Mouse (Mus musculus) telencephalon, adult 2 months (tissue): ENCODE measurements at regions not wholly inside any gene's neighbourhood (a gene's known extent, or its start where the extent isn't known, plus 50 kb on each side); places are given as distances from the start of the nearest gene placed in this dataset.
A peak's percentile ranks its signal among the peaks of the same experiment; 100 is the strongest.
"Not testable (repeated sequence)": the region's sequence is repeated elsewhere in the genome, so short reads cannot be mapped to it uniquely, and the experiment has no call there.

Experiments used
- DNase-seq: peaks from one replicate; pipeline ENCODE4 v3.0.0-alpha.2; 2011; ENCODE audit warnings: low read depth, low spot score

DNA sequence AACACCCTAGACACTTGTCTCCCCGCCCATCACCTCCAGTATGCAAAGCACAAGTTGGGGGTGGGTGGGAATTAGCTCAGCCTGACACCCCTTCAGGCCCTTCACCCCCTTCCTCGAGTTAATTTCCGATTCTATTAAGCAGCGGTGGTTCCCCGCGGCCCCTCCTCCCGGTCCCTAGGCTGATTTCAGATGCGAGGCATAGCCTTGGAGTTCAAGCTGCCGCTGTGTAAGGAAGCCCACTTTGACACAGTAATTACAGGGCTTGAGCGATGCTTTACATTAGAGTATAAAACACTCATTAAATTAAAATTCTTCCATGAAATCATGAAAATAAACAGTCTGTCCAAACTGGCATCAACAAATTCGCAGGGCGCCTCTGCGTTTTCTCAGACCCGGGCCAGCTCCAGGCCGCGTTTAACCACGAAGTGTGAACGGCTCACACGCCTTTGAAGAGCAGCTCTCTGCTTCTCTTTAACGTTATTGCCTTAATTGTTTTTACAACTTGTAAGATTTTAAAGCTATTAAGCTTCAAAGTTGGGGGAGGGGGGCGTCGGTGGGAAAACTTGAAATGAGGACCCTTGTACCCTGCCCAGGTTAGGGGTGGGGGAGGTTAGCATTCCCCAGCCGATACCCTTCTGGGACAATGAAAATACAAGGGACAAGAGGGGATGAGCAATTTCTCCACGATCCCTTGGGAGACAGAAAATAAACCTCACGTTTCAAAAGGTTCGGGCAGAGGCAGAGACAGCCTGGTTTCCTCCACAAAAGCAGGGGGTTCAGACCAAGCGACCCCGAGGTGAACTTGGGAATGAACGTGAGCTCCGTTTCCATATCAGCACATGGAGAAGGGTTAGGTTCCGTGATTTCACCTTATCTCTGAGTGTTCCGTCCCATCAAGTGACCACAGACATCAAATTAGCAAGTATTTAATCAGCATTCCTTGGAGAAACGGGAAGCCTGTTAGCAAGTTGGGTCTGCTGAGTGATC is 114.4 kb downstream of the Dicer1 start:
- DNase-seq, result no peak

DNA sequence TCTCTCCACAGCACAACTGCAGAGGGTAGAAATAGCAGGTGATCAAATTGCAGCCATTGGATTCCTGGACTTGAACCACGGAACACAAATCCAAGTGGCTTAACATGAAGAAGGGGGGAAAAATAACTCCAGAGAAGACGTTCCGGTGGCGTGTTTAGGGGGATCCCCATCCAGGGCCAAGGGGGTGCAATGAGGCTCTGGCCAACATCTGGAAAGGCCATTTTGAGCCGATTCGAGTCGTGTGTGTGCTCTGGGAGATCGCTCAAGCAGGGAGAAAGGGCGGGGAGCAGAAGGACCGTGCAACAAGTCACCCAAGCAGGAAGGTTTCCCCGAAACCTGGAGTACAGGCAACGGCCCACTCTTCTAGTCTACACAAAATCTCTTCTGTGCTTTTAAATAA is 115.3 kb downstream of the Dicer1 start:
- no peak for DNase-seq

DNA sequence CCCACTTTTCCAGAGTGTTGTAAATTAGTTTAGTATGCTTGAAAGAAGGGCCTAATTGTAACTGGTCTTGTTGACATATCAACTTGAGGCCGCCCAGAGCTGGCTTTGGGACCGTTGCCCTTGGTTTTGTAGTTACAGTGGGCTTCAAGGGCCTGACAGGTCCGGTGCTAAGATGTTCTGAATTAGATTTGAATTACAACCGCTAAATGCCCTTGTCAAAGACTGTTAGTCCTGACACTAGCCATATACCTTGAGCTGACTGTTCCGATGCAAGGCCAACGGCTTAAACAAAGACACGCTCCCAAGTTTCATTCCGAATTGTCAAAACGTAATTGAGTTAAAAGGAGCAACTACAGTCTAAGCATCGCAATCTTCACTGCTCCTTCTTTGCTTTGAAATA is 116.9 kb downstream of the Dicer1 start:
- DNase-seq, result no peak

DNA sequence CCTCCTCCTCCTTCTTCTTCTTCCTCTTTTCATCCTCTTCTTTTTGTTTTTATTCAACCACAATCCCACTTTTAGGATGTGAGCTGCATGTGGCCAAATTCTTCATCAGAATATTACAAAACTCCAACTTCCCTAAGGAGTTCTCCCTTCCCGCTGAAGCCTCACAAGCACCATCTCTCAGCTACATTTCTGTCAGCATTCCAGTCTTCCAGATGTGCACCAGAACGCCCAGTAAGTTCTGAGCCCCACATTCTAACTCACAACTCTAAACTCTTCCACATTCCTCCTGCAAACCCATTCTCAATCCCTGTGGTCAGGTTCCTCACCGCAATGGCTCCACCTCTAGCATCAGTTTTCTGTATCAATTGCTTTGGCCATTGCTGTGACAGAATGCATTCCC is 121.2 kb downstream of the Dicer1 start:
- DNase-seq, result no peak

DNA sequence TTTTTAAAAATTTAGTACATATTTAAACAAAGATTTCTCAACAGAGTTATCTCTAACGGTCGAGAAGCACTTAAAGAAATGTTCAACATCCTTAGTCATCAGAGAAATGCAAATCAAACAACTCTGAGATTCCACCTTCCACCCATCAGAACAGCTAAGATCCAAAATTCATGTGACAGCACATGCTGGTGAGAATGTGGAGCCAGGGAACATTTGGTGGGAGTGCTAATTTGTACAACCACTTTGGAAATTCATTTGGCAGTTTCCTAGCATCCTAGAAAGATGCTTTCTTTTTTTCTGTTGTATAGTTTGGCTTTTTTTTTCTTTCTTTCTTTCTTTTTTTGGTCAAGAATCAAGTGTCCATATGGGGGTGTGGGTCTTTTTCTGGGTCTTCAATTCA is 122.3 kb downstream of the Dicer1 start:
- peak; percentile 51 for DNase-seq

DNA sequence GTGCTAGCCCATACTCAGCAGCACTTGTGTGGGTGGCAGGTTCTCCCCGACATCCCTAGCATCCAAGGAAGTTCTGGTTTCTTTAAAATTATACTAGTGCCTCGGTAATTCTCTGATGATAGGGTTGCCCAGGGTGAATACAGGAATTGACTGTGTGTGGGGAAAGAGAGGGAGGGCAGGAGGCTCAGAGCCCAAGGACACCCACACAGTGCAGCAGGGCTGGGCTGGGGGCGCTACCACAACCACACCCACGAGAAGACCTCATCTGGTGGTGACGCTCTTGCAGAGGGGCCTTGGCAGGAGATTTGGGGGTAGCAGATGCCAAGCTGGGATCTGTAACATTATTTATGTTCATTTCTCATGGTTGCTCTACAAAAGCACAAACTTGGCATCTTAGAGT is 125.7 kb downstream of the Dicer1 start:
- no peak for DNase-seq

DNA sequence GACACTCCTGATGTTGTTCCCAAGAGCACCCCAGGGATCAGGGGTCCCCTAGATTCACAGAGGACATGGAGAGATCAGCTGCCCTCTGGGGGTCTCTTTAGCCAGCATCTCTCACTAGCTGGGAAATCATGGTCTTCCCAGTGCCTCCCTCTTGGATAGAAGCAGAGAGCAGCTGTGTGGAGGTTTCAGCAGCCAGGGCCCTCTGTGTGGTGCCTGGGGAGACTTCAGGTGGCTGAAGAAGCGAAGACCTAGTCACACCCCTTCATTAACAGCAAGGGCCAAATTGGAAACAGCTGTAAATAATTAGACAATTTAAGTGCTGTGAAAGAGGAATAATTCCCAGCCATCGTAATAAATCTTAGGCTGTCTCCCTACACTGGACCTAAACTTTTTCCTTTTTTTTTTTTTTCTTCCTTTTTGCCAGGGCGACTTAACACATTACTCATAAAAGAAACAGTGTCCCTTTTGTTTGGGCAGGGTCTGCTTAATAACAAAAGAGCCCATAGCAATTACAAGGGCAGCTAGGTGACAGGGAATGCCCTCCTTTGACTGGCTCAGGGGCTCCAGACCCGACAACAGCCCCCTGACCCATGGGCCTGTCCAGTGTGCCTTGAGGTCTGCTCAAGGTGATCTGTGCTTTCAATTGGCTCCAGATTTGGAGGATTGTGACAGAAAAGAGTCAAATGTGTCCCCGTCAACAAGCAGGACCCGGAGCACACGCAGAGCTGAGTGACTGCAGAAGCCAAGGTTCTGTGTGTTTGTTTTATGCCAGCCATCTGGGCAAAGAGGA is 127.7 kb downstream of the Dicer1 start:
- no peak for DNase-seq

DNA sequence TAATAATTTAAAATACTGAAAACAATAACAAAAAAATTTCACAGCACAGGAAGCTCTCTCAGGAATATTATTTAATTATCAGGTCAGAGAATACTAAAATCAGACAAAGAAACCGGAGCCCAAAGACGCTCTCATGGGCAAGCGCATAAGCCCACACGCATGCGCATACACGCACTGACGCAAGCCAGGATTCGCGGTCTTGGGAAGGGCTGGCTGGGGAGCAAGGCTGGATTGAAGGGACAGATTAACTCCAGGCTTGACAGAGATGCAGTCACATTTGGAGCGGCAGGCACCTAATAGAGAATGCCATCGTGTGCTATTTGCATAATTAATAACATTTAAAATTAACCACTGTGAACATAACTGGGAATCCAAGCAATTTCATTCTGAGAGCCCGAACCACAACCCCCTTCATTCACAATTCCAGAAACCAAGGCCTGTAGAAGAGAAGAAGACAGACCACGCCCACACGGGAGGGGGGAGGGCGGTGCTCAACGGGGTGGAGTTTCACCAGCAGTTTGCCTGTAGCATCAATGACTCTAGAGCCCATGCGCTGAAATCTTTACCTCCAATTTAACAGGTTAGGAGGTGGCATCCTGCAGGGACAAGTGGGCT is 134.5 kb downstream of the Dicer1 start:
- DNase-seq, result peak; percentile 78

DNA sequence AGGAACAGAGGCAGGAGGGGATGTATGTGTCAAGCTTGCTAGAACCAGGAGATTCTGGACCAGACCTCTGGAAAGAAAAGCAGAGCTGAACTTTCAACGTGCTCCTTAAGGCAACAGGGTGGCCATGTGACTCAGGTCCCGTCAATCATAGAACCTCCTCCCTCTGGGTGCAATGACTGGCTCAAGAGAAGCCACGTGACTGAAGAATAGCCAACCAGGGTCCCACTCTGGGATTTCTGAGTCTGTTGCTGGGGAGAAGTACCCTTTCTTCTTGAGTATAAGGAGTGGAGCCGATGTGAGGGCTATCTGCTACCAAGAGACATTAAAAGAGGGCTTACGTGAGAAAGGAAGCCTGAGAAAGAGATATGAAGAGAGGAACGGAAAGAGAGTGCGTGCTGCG is 137.5 kb downstream of the Dicer1 start:
- no peak for DNase-seq

DNA sequence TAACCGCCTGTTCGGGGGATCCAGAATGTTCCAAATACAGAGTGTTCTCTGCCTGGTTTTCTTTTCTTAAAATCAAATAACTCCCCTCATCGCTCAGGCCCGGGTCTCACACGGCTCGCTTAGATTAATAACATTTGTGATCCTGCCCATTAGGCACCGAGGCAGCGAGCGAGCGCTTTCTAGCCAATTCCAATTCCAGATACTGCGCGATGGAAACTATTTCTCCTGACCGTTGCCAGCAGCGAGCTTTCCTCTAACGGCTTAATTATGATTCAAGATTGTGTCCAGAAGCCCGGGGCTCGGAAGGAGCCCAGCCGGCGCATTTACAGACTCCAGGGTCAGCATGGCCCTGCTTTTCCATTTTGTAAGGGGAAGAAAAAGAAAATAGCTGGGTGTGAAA is 136.6 kb upstream of the Gsc start:
- DNase-seq, result no peak

DNA sequence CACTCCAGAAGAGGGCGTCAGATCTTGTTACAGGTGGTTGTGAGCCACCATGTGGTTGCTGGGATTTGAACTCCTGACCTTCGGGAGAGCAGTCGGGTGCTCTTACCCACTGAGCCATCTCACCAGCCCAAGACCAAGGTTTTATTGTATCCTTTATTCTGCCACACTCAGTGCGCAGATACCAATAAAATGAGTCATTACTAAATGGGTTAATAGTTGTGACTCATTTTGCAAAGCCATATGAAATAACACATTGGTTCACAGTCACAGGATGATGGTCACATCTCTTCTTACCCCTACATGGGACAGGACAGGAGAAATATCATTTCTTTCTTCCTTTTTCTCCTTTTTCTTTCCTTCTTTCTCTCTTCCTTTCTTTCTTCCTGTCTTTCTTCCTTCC is 135.8 kb upstream of the Gsc start:
- DNase-seq, result not testable (repeated sequence)

DNA sequence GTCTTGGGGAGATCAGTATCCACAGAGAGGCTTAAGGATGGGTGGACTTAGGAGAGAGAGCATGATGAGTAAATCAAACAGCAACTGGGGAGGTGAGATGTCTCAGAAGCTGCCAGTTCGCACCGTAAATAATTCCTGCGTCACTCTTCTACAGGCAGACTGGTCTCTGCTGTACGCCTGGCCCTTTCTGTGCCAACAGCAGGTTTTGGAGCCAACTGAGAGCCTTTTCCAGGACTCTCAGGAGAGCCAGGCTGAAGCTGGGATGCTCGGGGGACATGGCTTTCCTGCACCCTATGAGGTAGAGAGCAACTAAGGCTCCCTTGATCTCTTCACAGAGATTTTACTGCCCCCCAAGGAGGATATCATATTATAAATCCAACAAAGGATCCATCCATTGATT is 134.3 kb upstream of the Gsc start:
- DNase-seq, result no peak

DNA sequence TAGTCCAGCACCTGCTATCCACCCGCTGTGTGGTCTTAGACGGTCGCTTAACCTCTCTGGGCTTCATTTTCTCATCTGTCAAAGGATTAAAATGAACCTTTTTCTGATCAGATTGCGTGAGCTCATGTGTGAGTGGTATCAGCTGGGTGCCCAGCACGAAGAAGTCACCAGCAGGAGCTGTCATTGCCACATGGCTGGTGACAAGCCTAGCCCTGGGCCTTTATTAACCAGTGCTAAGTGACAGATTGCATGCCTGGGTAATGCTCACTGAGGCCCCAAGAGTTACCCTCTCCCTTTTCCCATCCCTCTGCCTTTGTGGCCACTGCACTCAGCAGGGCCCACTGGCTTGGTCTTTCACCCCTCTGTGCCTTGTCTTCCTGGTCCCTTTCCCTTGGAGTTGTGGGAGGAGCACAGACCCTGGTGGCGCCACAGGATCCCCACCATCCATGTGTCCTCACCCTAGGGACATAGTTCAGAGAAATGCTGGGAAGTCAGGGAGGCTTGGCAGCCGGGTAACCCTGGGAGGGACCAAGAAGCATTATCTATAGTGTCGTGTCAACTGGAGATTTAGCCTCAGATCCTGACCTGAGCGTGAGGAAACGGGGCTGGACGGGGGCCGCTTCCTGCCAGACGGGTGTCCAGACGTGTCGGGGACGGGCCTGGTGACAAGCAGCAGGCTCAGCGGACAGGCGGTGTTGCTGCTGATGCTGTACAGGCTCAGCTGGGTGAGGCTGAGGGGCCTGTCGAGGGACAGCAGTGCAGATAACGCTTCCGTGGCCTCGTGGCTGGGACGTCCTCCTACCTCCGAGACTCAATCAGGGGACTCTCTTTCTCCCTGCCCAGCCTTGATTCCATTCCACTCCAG is 132.6 kb upstream of the Gsc start:
- no peak for DNase-seq

DNA sequence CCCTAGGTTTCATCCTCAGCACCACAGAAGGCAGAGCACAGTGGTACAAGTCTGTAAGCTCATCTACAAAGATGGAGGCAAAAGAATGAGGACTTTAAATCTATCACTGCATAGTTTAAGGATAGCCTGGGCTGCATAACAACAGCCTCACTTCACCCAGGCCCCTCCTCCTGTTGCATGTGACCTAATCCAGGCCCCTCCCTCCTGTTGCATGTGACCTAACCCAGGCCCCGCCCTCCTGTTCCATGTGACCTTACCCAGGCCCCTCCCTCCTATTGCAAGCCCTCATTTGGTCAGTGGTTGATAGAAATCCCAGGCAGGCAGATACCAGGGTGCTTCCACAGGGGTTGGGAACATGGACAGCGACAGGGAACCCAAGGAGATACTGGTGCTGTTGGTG is 124.9 kb upstream of the Gsc start:
- DNase-seq, result no peak

DNA sequence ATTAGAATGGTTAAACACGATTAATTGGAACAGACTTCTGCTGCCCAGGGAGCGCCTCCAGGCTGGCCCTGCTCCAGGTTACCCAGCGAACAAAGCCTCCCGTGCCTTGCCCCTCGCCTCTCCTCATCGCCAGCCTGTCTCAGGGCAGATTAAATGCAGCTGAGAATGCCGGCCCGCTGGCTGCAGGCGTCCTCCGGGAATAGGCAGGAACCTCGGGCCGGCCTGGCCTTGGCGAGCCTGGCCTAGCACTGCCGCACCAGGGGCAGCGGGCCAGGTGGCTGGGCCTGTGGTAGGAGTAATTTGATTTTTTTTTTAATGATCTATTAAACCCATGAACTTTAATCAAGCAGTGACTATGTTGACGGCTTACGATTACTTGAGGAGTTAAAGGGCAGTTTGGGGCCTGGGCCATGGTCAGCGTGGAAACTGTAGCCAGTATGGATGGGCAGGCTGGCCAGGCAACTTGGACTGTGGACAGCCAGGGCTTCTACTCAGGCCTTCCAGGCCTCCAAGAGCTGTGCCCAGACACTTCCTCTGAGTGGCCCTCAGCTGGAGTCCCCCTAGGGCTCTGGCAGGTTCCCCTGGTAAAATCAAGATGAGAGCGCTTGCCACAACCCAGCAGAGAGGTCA is 120.5 kb upstream of the Gsc start:
- DNase-seq, result no peak

DNA sequence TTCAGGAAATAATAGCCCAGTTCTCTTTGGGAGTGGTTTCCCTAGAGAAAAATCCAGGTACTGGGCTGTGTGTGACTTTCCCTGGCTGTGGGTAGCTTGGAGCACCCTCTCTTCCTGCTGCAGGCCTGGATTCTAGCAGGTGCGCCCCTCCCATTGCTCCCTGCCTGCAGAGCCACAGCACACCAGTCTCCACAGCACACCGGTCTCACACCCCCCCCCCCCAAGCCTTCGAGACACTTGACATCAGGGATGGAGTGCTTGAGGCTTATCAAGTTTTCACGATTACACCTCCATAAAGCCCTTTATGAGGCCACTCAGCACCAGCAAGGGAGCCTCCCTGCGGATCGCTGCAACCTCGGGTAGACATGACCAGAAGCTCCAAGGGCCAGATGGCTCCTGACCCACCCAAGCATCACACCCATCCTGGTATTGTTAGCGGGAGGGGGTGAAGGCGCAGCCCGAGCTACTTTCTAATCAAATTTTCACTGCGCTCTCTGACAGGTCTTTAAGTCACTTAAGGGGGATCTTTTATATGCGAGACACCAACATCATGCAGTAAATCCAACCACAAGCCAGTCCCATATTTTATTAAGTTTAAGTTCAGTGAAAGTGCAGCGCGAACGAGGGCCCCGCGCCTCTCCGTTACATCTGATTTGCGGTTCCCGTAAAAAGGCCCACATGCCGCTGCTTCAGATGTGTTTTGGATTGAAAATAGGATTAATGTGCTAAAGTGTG is 119.8 kb upstream of the Gsc start:
- no peak for DNase-seq

DNA sequence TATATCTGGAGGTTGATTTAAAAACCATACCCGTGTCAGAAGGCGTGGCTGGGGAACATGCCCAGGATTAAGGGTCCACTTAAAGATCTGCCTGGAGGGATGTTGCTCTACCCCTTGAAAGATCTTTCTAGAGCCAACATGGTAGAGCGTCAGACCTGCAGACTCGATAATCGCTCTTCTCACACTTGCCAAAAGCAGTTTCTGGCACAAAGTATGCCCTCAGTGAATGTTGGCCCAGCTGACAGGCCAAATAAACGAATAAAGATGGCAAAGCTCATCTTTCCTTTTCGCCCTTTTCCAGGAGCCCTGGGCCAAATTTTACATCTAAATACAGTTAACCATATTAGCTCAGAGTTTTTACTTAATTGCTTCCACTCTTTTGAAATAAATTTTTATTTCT is 118.4 kb upstream of the Gsc start:
- DNase-seq, result no peak

DNA sequence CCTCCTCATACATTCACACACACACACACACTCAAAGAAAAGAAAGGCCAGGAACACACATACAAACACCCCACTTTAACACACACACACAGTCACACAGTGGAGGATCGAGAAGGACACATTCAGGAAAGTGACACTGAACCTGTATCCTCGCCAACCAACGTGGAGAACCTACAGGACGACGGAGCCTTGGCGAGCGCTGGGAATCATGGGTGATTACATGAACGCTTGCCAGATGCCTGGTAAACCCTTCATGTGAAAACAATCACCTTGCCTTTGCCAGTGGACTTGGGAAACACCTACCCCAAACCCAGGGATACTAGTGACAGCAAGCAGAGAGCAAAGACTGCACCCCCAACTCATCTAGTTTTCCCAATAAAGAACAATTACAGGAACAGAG is 117.2 kb upstream of the Gsc start:
- no peak for DNase-seq

DNA sequence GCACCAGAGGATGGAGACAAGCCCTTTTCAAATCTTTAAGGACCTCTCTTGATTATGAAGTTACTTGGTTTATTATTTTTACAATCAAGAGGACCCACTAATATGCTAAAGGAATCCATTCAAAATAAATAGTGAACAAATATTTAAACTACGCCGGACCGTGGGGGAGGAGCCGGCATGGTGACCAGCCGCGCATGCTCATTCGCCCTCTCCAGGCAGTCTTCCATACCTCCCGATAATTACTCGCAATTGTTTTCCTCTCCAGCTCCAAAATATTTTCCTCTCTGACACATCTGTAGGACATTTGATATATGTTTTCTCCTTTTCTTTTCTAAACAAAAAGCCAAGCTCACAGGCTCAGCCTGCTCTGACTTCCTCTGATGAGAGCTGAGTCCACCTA is 111.3 kb upstream of the Gsc start:
- no peak for DNase-seq

DNA sequence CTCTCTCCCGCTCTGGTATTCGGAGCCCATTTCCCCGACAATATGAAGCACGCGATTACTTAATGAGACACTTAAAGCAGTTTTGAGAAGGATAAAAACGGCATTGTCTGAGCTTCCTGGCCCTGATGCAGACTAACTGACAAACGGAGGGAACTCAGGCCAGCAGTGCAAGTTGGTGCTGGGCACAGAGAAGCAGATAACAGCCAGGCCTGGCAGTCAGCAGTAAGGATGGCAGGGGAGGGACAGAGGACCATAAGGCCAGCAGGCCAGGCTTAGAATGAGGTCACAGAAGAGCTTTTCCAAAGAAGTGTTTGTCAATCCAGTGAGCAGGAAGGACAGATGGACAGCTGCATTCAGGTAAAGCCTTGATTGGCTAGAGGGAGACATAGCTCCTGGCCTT is 107.7 kb upstream of the Gsc start:
- DNase-seq, result peak; percentile 26
